Mouse (Mus musculus) stomach, embryonic 16.5 days (tissue): ENCODE results near the gene Agmat. TPM values are rescaled to one million over a fixed set of nuclear protein-coding genes. Genes with fewer than 3 reads are reported as not detected.

ENCODE experiments used
- ATAC-seq: fragments of 200-750 bp; cut with Nextera tagmentation; 2 replicates; pipeline ENCODE4 v1.8.0; 2017; ENCODE audit warnings: moderate number of reproducible peaks, moderate TSS enrichment; ENCODE audit not compliant: insufficient read depth, low FRiP score
- H3K27ac ChIP-seq: fragments of 300-500 bp; sonication (generic); 2 replicates; pipeline ENCODE4 v1.5.1; 2014; ENCODE audit warnings: low read length
- H3K27me3 ChIP-seq: fragments of 300-500 bp; sonication (generic); 2 replicates; pipeline ENCODE4 v1.6.1; 2014; ENCODE audit warnings: low read length, control low read depth, mixed read lengths; ENCODE audit not compliant: control insufficient read depth, insufficient read depth
- H3K36me3 ChIP-seq: fragments of 300-500 bp; sonication (generic); 2 replicates; pipeline ENCODE4 v1.6.1; 2014; ENCODE audit warnings: low read length; ENCODE audit not compliant: control insufficient read depth, insufficient read depth
- H3K4me1 ChIP-seq: fragments of 300-500 bp; sonication (generic); 2 replicates; pipeline ENCODE4 v1.6.1; 2014; ENCODE audit warnings: low read length, control low read depth, mixed read lengths; ENCODE audit not compliant: control insufficient read depth, insufficient read depth
- H3K4me2 ChIP-seq: fragments of 300-500 bp; sonication (generic); 2 replicates; pipeline ENCODE4 v1.6.1; 2014; ENCODE audit warnings: low read depth, low read length, mixed read lengths
- H3K4me3 ChIP-seq: fragments of 300-500 bp; sonication (generic); replicated peaks from 2 replicates; pipeline ENCODE4 v1.5.1; 2014; ENCODE audit warnings: mild to moderate bottlenecking, low read length
- H3K9ac ChIP-seq: fragments of 300-500 bp; sonication (generic); 2 replicates; pipeline ENCODE4 v1.6.1; 2014; ENCODE audit warnings: low read length
- H3K9me3 ChIP-seq: fragments of 300-500 bp; sonication (generic); replicated peaks from 2 replicates; pipeline ENCODE4 v1.6.1; 2016; ENCODE audit warnings: low read length, control low read depth; ENCODE audit not compliant: control insufficient read depth
- WGBS: fragments of 180-500 bp; shearing (Covaris S2); extraction: QIAGEN DNeasy Blood & Tissue Kit; methylation state at CpG from one replicate; pipeline ENCODE4 v1.1.7; 2014; 5-methylcytosine and 5-hydroxymethylcytosine counted together
- polyA plus RNA-seq: library from polyadenylated mRNA; unstranded; fragments of >200 nt; fragmentation: Nextera tagmentation; extraction: Ambion mirVana; gene quantifications from 2 replicates; pipeline ENCODE4 v1.2.1, GENCODE M21; 2015

Agmat gene
- 5.8 and 8.0 TPM in 2 replicates for polyA plus RNA-seq

GRCm38 (mm10) chr4:141746578-141747346 lies at the start of gene Agmat:
Gene Agmat, plus strand, starts transcription at chr4:141746672.
- H3K27ac ChIP-seq, result no peak within 1 kb of the TSS
- H3K9ac ChIP-seq, result peak within 1 kb of the TSS; percentile 36; the same call in 1 of the 2 replicates
- 19% methylated on average over 25 of the region's 25 CpGs for WGBS
- no peak within 1 kb of the TSS for H3K4me2 ChIP-seq
- peak; percentile 29; the same call in 1 of the 2 replicates for ATAC-seq
- H3K9me3 ChIP-seq, result no peaks in the 10 kb centered on the region
- peaks cover 5% of the 10 kb centered on the region; the same call in 1 of the 2 replicates for H3K4me1 ChIP-seq
- no peaks in the 10 kb centered on the region for H3K36me3 ChIP-seq
- H3K4me3 ChIP-seq, result no peak within 1 kb of the TSS; the same call in 1 of the 2 replicates
- H3K27me3 ChIP-seq, result no peaks in the 10 kb centered on the region

GRCm38 (mm10) chr4:141704625-141705024 lies 41.8 kb upstream of the Agmat start:
- Histone ChIP-seq H3K4me1 (no peaks in the 10 kb centered on the region), H3K9ac (no peak overlapping the region), H3K36me3 (peaks cover 36% of the 10 kb centered on the region), H3K27me3 (no peaks in the 10 kb centered on the region), H3K4me3 (no peak overlapping the region), H3K27ac (no peak overlapping the region), H3K9me3 (no peaks in the 10 kb centered on the region), H3K4me2 (no peak overlapping the region)
- no peak for ATAC-seq
- WGBS, result 87% methylated on average over 2 of the region's 2 CpGs

GRCm38 (mm10) chr4:141705331-141705730 lies 41.1 kb upstream of the Agmat start:
- Histone ChIP-seq H3K4me2 (no peak overlapping the region), H3K4me3 (no peak overlapping the region), H3K9ac (no peak overlapping the region), H3K4me1 (no peaks in the 10 kb centered on the region), H3K9me3 (no peaks in the 10 kb centered on the region), H3K36me3 (peaks cover 34% of the 10 kb centered on the region), H3K27me3 (no peaks in the 10 kb centered on the region), H3K27ac (no peak overlapping the region)
- WGBS, result 75% methylated on average over 4 of the region's 4 CpGs
- peak; percentile 64 for ATAC-seq

- Histone ChIP-seq H3K9ac (no peak overlapping the region), H3K36me3 (peaks cover 23% of the 10 kb centered on the region), H3K4me2 (no peak overlapping the region), H3K4me3 (no peak overlapping the region), H3K4me1 (no peaks in the 10 kb centered on the region), H3K27ac (no peak overlapping the region), H3K27me3 (no peaks in the 10 kb centered on the region), H3K9me3 (no peaks in the 10 kb centered on the region)
- ATAC-seq, result no peak
- WGBS, result 86% methylated on average over 7 of the region's 7 CpGs
Measured at GRCm38 (mm10) chr4:141708005-141708404, 38.5 kb upstream of the Agmat start.

GRCm38 (mm10) chr4:141708971-141709370 lies 37.5 kb upstream of the Agmat start:
- H3K4me3 ChIP-seq, result no peak overlapping the region
- H3K4me1 ChIP-seq, result no peaks in the 10 kb centered on the region
- H3K27ac ChIP-seq, result no peak overlapping the region
- peaks cover 21% of the 10 kb centered on the region for H3K36me3 ChIP-seq
- H3K27me3 ChIP-seq, result no peaks in the 10 kb centered on the region
- no peak overlapping the region for H3K9ac ChIP-seq
- 88% methylated on average over 2 of the region's 2 CpGs for WGBS
- H3K4me2 ChIP-seq, result no peak overlapping the region
- no peak for ATAC-seq
- no peaks in the 10 kb centered on the region for H3K9me3 ChIP-seq

GRCm38 (mm10) chr4:141711250-141711649 lies 35.2 kb upstream of the Agmat start:
- Histone ChIP-seq H3K27me3 (no peaks in the 10 kb centered on the region), H3K9ac (no peak overlapping the region), H3K4me3 (no peak overlapping the region), H3K27ac (no peak overlapping the region), H3K4me1 (peaks cover 6% of the 10 kb centered on the region; the same call in 1 of the 2 replicates), H3K4me2 (no peak overlapping the region), H3K9me3 (no peaks in the 10 kb centered on the region), H3K36me3 (peaks cover 7% of the 10 kb centered on the region)
- no peak for ATAC-seq
- 88% methylated on average over 1 of the region's 1 CpGs for WGBS

GRCm38 (mm10) chr4:141713598-141714142 lies 32.8 kb upstream of the Agmat start:
- H3K4me2 ChIP-seq, result no peak overlapping the region
- no peak for ATAC-seq
- no peaks in the 10 kb centered on the region for H3K9me3 ChIP-seq
- peaks cover 6% of the 10 kb centered on the region; the same call in 1 of the 2 replicates for H3K4me1 ChIP-seq
- WGBS, result 70% methylated on average over 5 of the region's 5 CpGs
- no peak overlapping the region for H3K4me3 ChIP-seq
- no peak overlapping the region for H3K27ac ChIP-seq
- H3K36me3 ChIP-seq, result peaks cover 5% of the 10 kb centered on the region; the same call in 1 of the 2 replicates
- H3K27me3 ChIP-seq, result no peaks in the 10 kb centered on the region
- H3K9ac ChIP-seq, result no peak overlapping the region

GRCm38 (mm10) chr4:141715027-141715426 lies 31.4 kb upstream of the Agmat start:
- Histone ChIP-seq H3K27ac (no peak overlapping the region), H3K27me3 (no peaks in the 10 kb centered on the region), H3K9ac (no peak overlapping the region), H3K36me3 (peaks cover 2% of the 10 kb centered on the region; the same call in 1 of the 2 replicates), H3K4me1 (peaks cover 13% of the 10 kb centered on the region), H3K4me3 (no peak overlapping the region), H3K9me3 (no peaks in the 10 kb centered on the region), H3K4me2 (no peak overlapping the region)
- ATAC-seq, result no peak; the same call in 1 of the 2 replicates
- 46% methylated on average over 2 of the region's 2 CpGs for WGBS

GRCm38 (mm10) chr4:141717633-141718032 lies 28.8 kb upstream of the Agmat start:
- Histone ChIP-seq H3K27me3 (no peaks in the 10 kb centered on the region), H3K4me3 (no peak overlapping the region), H3K9me3 (no peaks in the 10 kb centered on the region), H3K27ac (no peak overlapping the region), H3K4me1 (peaks cover 34% of the 10 kb centered on the region), H3K4me2 (no peak overlapping the region), H3K36me3 (peaks cover 8% of the 10 kb centered on the region; the same call in 1 of the 2 replicates), H3K9ac (no peak overlapping the region)
- 84% methylated on average over 4 of the region's 4 CpGs for WGBS
- no peak for ATAC-seq
